Mouse (Mus musculus) testis, adult 2 months (tissue): ENCODE data around the gene Pde9a.

Experiments
- CTCF ChIP-seq: fragments of 200-500 bp; IDR thresholded peaks from 2 replicates; pipeline ENCODE4 v1.5.1; 2012; ENCODE audit warnings: low read depth, mild to moderate bottlenecking, inconsistent platforms, low read length, moderate library complexity; ENCODE audit not compliant: control insufficient read depth, insufficient read depth, insufficient replicate concordance
- POLR2A ChIP-seq: fragments of 200-500 bp; IDR thresholded peaks from 2 replicates; pipeline ENCODE4 v1.6.1; 2012; ENCODE audit warnings: low read depth, mild to moderate bottlenecking, inconsistent platforms, low read length, moderate library complexity; ENCODE audit not compliant: control insufficient read depth

- TF ChIP-seq CTCF (no peak), POLR2A (no peak)
These were observed 119.0 kb downstream of the Pde9a start for GRCm38 (mm10) chr17:31505013-31505412.
